Mouse (Mus musculus) kidney, postnatal 25 days (tissue): Measurements from ENCODE around the gene Syn3.
A peak's percentile ranks its signal among the peaks of the same experiment; 100 is the strongest.
"Not testable (repeated sequence)": the region's sequence is repeated elsewhere in the genome, so short reads cannot be mapped to it uniquely, and the experiment has no call there.

ENCODE experiments used
- DNase-seq, 2 experiments: peaks; one replicate each; pipeline ENCODE4 v3.0.0; 2021; ENCODE audit warnings: mixed read lengths in 2 of 2

The Syn3 gene

DNA sequence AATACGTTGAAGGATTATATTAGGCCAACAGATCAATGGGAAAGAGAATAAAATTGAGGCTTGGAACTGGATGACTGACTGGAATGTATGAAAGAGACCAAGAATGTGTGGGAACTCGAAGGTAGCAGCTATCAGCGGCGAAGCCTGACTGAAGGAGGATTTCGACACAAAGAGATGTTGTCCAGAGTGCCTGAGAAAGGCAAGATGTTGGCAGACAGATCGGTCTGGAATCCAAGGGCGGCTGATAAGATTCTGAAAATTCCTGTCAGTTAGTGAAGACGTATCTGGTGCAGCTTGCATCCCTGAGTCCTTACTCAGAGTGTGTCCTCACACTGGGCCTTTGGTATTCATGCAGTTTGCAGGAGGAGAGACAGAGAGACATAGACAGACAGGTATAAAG, 81.9 kb downstream of the Syn3 start:
- no peak for DNase-seq

DNA sequence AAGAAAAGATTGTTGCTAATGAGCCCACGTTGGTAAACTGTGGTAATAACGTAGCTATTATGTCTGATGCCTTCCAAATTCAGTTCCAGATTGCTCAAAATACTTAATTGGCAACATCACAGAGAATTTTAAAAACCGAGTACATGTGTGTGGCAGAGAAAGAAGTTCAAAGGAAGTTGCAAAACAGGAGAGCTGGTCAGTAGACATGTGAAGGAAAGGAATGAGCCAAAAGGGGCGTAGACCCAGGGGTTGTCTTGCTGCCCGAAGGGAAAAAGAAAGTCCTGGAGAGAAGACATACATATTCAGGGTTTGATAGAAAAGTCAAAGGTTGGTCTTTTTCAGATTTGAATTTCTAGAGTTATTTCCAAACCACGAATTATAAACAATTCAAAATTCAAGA, 87.8 kb downstream of the Syn3 start:
- no peak for DNase-seq

DNA sequence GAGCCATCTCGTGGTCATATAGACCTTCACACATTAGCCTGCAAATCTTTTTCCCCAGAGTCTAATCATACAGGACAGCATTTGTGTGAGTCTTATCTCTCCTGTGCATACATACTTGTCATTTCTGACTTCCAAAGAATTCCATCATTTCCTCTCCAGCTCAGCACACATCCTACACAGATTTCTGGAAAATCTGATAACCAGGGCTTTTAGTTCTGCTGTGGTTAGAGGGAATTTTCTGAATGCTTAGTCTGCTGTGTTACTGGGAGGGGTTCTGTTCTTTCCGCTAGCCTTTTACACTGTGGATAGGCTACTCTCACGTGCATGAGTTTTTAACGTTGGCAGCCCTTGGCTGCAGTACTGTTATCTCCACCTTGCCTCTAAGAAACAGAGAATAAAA, 91.7 kb downstream of the Syn3 start:
- no peak for DNase-seq

DNA sequence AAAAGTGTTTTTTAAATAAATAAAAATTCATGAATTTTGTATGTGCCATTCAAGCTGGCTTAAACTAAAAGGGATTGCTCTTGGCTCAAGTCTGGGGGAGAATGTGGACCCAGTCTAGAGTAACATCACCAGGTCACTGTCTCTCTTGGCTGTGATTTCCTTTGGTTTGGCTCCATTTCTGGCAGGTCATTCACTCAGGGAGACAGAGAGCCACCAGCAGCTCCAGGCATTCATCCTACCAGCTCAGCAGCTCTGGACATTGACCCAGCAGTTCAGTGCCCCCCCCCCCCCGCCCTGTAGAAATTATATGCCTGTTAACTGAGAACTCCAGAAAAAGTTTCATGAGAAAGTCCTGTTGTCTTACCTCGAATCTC, 100.4 kb downstream of the Syn3 start:
- DNase-seq: peak; percentile 19 to 55

DNA sequence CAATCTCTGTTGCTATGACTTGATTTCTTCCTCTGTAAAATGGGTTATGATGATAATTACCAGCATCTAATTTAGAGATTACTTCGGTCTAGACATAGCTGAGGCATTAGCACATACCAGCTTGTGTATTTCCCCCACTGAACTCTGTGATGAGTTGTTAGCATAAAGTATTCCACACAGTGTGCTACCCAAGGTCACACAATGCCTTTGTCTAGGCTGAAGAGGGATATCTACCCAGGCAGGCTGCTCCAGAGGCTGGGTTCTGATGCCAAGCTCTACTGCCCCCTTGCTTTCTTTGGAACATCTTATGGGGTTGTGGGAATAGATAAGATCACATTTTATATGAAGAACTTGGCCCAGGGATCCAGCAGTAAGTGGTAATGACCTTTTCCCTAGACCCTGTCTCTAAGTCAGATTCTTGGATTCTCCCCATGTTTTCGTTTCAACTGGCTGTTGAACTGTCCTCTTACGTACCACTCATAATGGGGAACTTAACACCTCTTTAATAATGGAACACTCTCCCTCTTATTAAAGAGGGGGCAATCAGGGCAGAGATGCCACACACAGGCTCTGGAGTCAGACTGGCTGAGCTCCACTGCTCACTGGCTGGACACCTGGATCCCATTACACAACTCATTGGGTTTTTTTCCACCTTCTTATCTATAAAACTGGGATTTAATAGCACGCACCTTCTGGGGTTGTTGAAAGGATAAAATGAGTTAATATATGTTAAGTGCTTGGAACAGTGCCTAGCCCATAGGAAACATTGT, 100.9 kb downstream of the Syn3 start:
- DNase-seq: no peak

DNA sequence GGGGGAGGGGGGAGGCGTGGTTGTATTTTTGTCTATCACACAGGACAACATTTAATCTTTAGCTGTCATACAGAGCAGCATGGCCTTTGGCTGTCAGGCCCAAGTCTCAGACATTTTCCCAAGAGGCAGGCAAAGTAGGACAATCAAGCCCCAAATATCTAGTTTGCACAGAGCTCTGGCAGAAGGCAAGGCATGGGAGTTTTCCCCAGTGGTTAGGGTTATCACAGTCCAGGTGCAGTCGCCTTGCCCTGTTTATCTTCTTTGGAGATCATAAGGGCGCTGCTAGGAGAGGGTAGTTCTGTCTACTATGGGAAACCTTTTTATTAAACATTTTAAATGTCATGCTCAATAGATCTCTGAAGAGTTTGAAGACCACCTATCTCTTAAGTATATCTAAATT, 106.3 kb downstream of the Syn3 start:
- DNase-seq: no peak

DNA sequence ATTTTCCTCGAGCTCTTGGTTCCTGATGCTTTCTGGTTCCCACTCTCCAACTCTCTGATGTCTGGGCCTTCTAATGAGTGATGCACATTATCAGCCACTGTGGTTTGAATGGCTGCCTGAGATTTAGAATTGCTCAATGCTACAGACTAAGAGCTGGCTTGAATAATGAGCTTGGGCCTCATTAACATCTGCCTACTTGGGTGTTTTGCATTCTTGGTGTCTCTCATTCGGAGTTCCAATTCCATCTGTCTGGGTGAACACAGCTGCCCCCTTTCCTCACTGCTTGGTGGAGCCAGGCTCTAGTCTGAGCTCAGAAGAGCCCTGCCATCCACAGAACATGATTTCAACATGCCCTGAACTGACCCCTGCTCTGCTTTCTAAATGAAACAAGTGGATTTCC, 108.8 kb downstream of the Syn3 start:
- no peak for DNase-seq

DNA sequence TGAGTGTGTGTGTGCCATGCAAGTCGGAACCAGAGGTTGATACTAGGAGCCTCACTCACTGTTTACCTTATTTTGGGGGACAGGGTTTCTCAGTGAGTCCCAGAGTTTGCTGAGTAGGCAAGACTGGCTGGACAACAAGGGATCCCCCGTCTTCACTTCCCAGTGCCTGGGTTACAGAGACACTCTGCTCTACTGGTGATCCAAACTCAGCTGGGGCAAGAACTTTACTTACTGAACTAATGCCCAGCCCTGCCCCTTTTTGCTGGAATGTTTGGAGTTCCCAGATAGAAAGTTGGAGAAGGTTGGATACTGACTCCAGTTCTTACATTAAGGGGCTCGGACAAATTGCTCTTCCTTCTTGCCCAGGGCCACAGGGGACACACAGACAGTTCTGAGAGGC, 109.3 kb downstream of the Syn3 start:
- DNase-seq: no peak

DNA sequence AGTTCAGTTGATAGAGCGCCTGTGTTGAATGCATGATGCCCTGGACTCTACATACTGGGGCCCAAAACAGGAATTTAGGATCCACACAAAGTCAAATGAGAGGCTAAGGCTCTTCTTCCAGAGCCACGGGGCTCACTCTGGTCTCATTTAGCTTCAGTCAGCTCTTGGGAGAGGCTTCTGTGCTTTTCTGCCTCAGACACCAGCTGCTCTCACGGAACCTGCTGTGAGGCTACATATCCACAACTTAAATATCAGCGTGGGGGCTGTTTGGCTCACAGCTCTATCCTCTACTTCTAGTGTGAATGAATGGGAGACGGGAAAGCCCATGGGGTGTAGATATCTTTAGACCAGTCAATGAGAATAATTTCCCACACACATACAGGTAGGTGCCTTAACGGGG, 109.9 kb downstream of the Syn3 start:
- no peak for DNase-seq

DNA sequence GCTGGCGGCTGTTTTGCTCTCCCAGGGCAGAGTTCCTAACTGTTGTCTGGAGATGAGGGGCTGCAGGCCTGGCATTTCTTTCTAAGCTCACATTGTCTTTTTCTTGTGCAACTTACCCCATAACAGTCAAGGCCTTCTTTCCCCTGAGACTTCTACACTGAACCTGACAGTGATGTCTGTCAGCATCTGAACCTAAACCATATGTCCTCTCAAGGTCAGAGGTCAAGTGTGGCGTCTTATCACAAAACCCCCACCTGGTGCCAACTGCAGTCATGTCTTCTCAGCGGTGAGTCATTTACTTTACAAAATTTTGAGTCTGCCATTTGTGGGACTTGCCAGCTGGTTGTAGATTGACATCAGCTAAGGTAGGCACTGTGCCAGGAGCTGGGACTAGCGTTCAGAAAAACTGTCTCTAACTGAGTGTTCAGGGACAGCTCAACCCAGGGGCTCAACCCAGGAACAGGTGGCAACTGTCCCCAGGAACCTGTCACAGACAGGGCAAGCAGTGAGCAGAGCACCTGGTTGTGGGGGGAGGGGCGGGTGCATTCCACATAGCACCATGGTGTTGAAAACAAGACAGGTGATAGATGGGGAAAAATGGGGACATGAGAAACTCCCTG, 110.8 kb downstream of the Syn3 start:
- DNase-seq: peak; percentile 48 to 50

DNA sequence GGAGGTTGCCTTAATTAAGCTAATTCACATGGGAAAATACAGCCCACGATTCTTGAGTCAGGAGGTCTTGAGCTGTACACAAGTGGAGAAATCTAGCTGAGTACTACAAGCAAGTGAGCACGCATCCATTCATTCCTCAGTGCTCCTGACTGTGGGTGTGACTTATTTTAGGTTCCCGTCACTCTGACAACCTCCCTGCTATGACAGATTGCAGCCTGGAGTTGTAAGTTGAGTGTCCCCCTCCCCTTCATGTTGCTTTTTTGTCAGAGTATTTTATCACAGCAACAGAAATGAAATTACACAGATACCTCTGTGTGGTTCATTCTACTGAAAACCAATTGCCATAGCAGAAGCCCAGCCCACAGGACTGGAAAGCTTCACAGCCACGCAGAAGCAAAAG, 112.5 kb downstream of the Syn3 start:
- DNase-seq: no peak

DNA sequence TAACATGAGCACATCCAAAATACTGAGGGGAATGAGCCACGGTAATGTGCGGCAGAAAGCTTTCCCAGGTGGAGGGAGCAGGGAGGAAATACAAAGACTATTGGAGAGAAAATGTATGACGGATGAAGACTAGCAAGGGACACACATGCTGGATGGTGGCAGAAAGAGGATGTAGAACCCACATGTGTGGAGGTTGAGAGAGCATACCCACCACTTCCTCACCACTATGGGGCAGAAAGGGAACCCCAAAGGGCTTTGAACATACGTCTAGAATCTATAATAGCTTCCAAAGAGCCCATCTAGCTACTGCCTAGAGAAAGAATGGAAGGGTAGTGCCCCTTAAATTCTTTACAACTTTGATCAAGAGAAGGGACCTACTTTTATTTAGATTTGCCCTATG, 113.0 kb downstream of the Syn3 start:
- no peak for DNase-seq

DNA sequence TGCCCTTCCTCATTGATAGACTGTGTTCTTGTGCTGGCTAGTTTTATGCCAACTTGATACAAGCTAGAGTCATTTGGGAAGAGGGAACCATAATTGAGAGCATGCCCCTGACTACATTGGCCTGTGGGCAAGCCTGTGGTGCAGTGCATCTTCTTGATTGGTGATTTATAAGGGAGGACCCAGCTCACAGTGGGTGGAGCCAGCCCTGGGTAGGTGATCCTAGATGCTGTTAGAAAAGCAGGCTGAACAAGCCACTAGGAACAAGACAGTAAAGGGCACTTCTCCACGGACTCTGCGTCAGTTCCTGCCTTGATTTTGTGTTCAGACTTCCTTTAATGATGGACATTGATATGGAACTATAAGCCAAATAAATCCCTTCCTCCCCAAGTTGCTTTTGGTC, 114.0 kb downstream of the Syn3 start:
- no peak for DNase-seq

DNA sequence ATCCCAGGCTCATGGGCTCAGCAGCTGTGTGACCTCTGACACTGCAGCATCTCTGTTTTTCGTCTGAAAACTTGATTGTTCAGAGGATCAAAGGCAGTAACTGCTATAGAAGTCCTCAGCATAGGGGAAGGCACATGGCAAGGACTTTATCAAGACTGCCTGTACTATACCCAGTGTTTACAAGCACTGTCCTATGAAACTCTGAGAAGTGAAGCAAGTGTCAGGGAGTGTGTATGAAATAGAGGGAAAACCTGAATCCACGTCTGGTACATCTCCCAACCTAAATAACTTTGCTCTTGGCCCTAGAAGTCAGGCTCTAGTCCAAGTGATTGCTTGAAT, 116.8 kb downstream of the Syn3 start:
- no peak for DNase-seq

DNA sequence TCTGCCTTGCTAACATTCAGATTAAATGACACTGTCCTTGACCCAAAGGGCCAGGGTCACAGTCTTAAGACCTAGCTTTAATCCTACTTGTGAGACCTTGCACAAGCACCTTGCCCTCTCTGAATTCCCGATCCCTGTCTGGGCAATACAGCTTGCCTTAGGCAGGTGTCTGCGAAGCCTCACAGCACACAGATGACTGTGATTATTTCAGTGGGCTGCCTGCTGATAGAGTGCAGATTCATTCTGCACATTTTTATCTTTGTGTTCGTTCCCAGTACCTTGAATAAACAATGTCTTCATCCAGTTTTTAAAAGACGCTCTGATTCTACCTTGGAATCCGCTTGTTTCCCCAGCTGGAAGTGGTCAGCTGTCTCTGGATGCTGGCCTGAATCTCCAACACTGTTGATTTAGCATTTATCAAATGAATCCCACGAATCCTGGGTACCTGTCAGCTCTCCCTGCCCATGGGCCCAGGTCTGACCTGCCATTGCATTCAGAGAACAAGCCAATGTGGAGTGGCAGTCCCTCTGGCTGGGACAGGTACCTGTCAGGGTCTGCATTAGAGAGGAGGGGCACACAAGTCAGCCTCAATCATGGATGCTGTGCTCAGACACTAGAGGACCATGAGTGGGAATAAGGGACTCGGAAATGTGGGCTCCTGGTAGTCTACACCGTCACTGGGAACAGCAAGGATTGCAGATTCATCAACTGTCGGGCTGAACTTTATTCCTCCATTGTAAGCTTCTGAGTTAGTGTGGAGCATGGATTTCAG, 117.4 kb downstream of the Syn3 start:
- no peak for DNase-seq

DNA sequence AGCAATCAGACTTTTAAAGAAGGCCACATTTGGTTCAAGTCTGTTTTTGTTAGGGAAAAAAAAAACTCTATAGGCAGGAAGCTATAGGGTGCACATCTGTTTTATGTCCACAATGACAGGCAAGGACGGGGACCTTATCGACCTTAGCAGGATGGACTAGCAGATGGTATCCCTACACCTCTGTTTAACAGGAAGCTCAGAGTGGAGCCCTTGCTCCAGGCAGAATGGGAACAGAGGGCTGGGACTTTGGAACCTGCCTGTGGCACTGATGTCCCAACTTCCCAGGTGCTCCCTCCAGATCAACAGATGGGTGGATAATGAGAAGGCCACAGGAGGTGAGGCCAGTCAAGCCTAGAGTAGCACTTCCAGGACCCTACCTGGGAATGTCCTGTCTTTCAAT, 118.1 kb downstream of the Syn3 start:
- no peak for DNase-seq

DNA sequence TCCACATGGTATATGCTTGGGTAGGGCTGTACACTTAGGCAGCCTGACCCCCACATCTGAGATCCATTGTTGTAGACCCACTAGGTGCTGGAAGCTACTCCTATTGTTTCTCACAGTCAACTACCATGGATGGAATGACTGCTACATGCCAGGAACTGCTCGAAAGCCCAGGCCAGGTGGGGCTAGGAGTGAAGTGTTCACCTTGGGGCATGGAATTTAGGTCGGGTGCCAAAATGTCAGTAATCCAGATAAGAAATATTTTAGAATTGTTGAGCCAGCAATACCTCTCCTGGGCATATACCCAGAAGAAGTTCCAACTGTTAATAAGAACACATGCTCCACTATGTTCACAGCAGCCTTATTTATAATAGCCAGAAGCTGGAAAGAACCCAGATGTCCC, 119.9 kb downstream of the Syn3 start:
- DNase-seq: not testable (repeated sequence)

DNA sequence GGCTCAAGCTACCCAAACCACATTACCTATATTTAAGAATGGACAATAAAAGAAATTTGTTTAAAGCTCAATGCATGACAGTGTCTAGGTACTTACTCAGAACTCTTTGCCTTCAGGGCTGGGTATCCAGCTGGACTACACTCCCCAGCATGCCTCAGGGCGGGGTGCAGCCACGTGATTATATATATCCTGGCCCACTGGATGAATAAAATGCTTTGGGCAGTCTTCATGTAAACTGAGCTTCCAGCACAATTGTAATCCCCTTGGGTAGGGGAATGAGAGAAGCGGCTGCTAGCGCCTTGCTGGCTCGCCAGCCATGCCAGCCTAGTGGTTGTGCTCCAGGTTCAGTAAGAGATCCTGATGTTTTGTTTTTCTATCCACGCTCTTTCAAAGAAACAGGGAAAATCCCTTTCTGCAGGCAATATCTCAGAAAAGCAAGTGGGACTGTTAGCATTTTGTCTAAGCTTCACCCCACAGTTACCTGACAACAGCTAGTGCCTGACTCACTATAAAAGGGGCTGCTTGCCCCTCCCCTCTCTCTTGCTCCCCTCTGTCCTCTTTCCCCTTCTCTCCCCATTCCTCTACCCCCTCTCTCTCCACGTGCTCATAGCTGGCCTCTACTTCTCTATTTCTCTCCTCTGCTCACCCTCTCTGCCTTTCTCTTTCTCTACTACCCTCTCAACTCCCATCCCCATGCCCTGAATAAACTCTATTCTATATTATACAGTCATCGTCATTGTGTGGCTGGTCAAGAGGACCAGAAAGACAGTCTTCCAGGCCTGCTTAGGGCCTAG, 122.1 kb downstream of the Syn3 start:
- DNase-seq: no peak

DNA sequence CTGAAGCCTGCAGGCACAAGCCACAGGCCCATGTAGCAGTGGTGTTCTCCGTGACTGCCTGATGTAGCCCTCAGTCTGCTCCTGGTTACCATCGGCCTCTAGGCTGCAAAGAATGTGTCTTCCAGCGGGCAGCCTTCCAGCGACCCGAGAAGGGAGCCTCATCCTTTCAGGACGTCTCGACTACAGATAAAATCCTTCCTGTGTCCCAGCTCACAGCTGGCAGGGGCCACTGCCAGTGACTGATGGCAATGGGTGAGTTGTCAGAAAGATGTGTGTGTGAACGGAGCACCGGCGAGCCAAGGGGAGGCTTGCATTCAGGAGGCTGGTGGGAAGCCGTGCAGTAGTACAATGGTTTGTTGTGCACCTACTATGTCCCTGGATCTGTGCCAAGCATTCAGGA, 122.8 kb downstream of the Syn3 start:
- peak; percentile 68 to 83 for DNase-seq

DNA sequence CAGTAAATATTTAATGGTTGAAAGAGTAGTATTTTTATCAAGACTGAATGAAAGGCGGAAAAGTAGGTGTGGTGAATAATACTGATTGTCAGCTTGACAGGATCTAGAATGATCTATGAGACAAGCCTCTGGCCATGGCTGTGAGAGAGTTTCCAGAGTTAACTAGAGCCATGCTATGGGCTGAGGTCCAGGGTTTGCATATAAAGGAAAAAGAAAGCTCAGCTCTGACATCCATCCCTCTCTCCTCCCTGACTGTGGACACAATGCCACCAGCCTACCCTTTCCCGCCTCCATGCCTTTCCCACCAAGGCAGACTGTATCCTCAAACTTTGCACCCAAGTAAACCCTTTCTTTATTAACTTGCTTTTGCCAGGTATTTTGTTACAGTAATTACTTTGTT, 124.6 kb downstream of the Syn3 start:
- no peak for DNase-seq

DNA sequence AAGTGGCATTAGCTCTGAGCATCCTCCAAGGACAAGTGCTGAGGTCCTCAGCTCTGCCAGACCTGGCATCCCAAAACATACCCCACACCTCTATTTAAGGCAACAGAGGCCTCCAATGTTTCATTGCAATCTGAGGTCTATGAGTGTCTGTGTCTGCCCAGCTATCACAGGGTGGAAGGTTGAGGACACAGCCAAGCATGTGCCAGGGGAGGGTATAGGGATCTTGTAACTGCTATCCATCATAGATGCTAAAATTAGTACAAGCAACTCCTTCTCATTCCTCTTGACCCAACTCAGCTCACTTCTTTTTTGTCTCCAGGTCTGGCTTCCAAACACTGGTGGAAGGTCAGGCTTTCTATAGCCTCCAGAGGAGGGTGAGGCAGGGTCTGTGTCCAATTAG, 127.1 kb downstream of the Syn3 start:
- DNase-seq: no peak

DNA sequence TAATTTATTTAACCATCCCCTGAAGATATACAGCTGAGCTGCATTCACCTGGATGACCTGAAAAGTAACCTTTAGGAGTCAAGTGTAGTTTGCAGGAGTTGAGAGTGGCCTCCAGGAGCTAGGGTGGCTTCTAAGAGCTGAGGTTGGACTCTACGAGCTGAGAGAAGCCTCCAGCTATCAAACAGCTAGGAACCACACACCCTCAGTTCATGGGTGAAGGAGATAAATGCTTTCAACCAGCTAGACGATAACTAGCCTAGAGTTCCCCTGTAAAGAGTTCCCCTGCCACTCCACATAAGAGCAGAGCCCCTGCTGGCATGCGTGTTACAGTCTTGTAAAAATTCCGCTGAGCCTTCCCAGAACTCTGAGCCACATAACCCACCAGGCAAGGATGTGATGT, 129.3 kb downstream of the Syn3 start:
- DNase-seq: no peak

DNA sequence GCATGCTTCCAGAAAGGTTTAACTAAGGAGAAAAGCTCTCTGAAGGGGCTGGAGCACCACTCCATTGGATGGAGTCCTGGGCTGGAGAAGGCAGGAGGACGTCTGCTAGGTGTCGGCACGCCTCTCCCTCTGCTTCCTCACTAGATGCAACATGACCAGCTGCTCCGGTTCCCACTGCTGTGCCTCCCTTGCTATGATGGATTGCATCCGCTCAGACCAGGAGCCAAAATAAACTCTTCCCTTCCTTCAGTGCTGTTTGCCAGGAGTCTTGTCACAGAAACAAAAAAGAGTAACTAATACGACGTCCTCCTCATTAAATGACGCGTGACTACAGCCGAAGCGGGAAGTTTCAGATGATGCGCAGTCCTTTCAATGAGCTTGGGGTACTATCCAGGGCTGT, 129.9 kb downstream of the Syn3 start:
- peak; percentile 72 to 85 for DNase-seq

DNA sequence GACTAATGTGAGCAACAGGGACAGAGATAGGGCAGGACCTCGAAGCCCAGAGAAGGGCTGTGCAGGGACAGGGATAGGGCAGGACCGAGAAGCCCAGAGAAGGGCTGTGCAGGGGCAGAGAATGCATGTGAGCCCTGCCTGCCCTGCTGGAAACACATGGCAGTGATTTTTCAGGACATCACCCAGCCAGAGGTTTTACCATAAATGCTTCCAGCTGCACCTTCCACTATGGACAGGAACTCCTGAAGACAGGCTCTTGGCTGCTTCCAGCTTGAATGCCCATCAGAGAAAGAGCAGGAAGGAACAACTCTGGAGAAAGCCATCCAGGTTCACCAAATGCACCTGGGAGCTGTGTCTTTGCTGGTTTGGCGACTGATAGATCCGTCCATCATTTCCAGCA, 131.3 kb downstream of the Syn3 start:
- DNase-seq: no peak
